Mouse (Mus musculus): ENCODE measurements around the gene Mnat1.

Gene Mnat1

GRCm38 (mm10) chr12:73317706-73318686 is 194.5 kb downstream of the Mnat1 start:
- no peak for DNase-seq (ENCODE audit: low spot score in 2 of 2)

Data from right cerebral cortex, adult 2 months (tissue).